ENCODE assay signal across 7 mouse cellular contexts in the genomic region with DNA sequence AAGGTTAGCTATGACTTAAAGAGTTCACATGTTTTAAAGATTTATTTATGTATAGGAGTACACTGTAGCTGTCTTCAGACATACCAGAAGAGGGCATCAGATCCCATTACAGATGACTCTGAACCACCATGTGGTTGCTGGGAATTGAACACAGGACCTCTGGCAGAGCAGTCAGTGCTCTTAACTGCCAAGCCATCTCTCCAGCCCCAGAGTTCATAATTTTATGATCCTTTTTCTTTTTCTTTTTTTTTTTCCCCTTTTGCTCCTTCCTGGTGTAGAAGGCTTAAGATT. TPM values are rescaled to one million over a fixed set of nuclear protein-coding genes. Genes with fewer than 3 reads are reported as not detected.
DNase-seq lines count a peak whose midpoint lies in the region; ATAC-seq and TF ChIP-seq lines count a peak whose summit lies in the region.
"Not testable (repeated sequence)": the region's sequence is repeated elsewhere in the genome, so short reads cannot be mapped to it uniquely, and the experiment has no call there.

No protein-coding gene starts in this region.

- TF ChIP-seq CTCF in Patski (IDR thresholded peaks at IDR 0.05), result peak; percentile 53
- peak; percentile 20; the same call in 1 of the 2 replicates for TF ChIP-seq CTCF in midbrain, postnatal 0 days (IDR thresholded peaks at IDR 0.05)

- H3K4me2 ChIP-seq in forebrain, embryonic 12.5 days, result peak overlapping the region; percentile 74; the same call in 1 of the 2 replicates
- H3K4me2 ChIP-seq in heart, embryonic 16.5 days (ENCODE audit: low read depth, low read length), result peak overlapping the region; percentile 94
- H3K4me2 ChIP-seq in kidney, embryonic 14.5 days (replicated peaks; ENCODE audit: low read depth, low read length), result peak overlapping the region; percentile 90; the same call in 1 of the 2 replicates
- H3K4me2 ChIP-seq in limb, embryonic 14.5 days (replicated peaks; ENCODE audit: low read depth, low read length, severe bottlenecking), result peak overlapping the region; percentile 66
- peak overlapping the region; percentile 80 for H3K4me2 ChIP-seq in lung, embryonic 15.5 days
- H3K4me2 ChIP-seq in midbrain, postnatal 0 days (ENCODE audit: low read depth, low read length, poor library complexity, severe bottlenecking), result not testable (repeated sequence)

- H3K36me3 ChIP-seq in forebrain, embryonic 12.5 days (replicated peaks), result peaks cover 30% of the 10 kb centered on the region
- H3K36me3 ChIP-seq in heart, embryonic 16.5 days (ENCODE audit: control insufficient read depth, insufficient read depth), result peaks cover 38% of the 10 kb centered on the region
- H3K36me3 ChIP-seq in kidney, embryonic 14.5 days (ENCODE audit: control insufficient read depth, insufficient read depth, low read length), result peaks cover 43% of the 10 kb centered on the region
- peaks cover 35% of the 10 kb centered on the region for H3K36me3 ChIP-seq in limb, embryonic 14.5 days (ENCODE audit: control insufficient read depth, insufficient read depth, low read length)
- H3K36me3 ChIP-seq in lung, embryonic 15.5 days, result peaks cover 32% of the 10 kb centered on the region
- peaks cover 26% of the 10 kb centered on the region; the same call in 1 of the 2 replicates for H3K36me3 ChIP-seq in midbrain, postnatal 0 days (ENCODE audit: insufficient read depth, low read length)

- CTCF ChIA-PET in Patski (lab: Charles Lee), result interaction anchor here (1.1 kb wide), 2 partner anchors 15 to 18 kb away, joined by 3 to 4 read pairs; no protein-coding TSS in a partner anchor

- H3K9me3 ChIP-seq in forebrain, embryonic 12.5 days; heart, embryonic 16.5 days (replicated peaks; ENCODE audit: control insufficient read depth, low read length); kidney, embryonic 14.5 days (ENCODE audit: control insufficient read depth, low read length); limb, embryonic 14.5 days (ENCODE audit: control insufficient read depth, low read length); lung, embryonic 15.5 days; midbrain, postnatal 0 days (ENCODE audit: low read length): not testable (repeated sequence)

- peaks cover 18% of the 10 kb centered on the region for H3K4me1 ChIP-seq in forebrain, embryonic 12.5 days
- peaks cover 19% of the 10 kb centered on the region for H3K4me1 ChIP-seq in heart, embryonic 16.5 days (ENCODE audit: control insufficient read depth, insufficient read depth, low read length)
- H3K4me1 ChIP-seq in kidney, embryonic 14.5 days (ENCODE audit: control insufficient read depth, insufficient read depth, low read length), result peaks cover 17% of the 10 kb centered on the region
- H3K4me1 ChIP-seq in limb, embryonic 14.5 days (ENCODE audit: control insufficient read depth, insufficient read depth, low read length), result peaks cover 20% of the 10 kb centered on the region
- H3K4me1 ChIP-seq in lung, embryonic 15.5 days, result peaks cover 22% of the 10 kb centered on the region
- peaks cover 16% of the 10 kb centered on the region; the same call in 1 of the 2 replicates for H3K4me1 ChIP-seq in midbrain, postnatal 0 days (ENCODE audit: insufficient read depth, low read length)

- in situ Hi-C loops in Patski (cut with MboI; ENCODE audit: low pct_unique_long_range_greater_than_20kb), result not testable (repeated sequence)

- not testable (repeated sequence) for DNase-seq in Patski (ENCODE audit: low read depth, low spot score); limb, embryonic 14.5 days (ENCODE audit: low spot score); midbrain, postnatal 0 days (ENCODE audit: low spot score)

- POLR2A ChIA-PET in Patski (lab: Charles Lee), result interaction anchor here (1.0 kb wide), 1 partner anchor 17 kb away, joined by 3 read pairs; no protein-coding TSS in a partner anchor

- H3K4me3 ChIP-seq in forebrain, embryonic 12.5 days (replicated peaks); kidney, embryonic 14.5 days (ENCODE audit: low read length); lung, embryonic 15.5 days; midbrain, postnatal 0 days (ENCODE audit: low read depth, low read length): not testable (repeated sequence)
- peak overlapping the region; percentile 85 for H3K4me3 ChIP-seq in heart, embryonic 16.5 days (ENCODE audit: low read length)
- H3K4me3 ChIP-seq in limb, embryonic 14.5 days (replicated peaks; ENCODE audit: low read length), result peak overlapping the region; percentile 5; the same call in 1 of the 2 replicates

- TF ChIP-seq POLR2A in limb, embryonic 14.5 days (IDR thresholded peaks at IDR 0.05; ENCODE audit: borderline replicate concordance, extremely low read depth, insufficient read depth, insufficient read length), result not testable (repeated sequence)

- not testable (repeated sequence) for ATAC-seq in Patski; forebrain, embryonic 12.5 days (ENCODE audit: low FRiP score); heart, embryonic 16.5 days (replicated peaks; ENCODE audit: extremely low read depth, insufficient read depth, low FRiP score); kidney, embryonic 14.5 days (ENCODE audit: low FRiP score, low TSS enrichment); limb, embryonic 14.5 days (ENCODE audit: low FRiP score, low read depth); lung, embryonic 15.5 days (ENCODE audit: borderline replicate concordance, extremely low read depth, low FRiP score, low TSS enrichment); midbrain, postnatal 0 days (ENCODE audit: low FRiP score)

- H3K27ac ChIP-seq in forebrain, embryonic 12.5 days; kidney, embryonic 14.5 days (ENCODE audit: low read depth, low read length); limb, embryonic 14.5 days (replicated peaks; ENCODE audit: low read depth, low read length); lung, embryonic 15.5 days; midbrain, postnatal 0 days (ENCODE audit: low read depth, low read length): not testable (repeated sequence)
- H3K27ac ChIP-seq in heart, embryonic 16.5 days (ENCODE audit: low read length), result peak overlapping the region; percentile 0; the same call in 1 of the 2 replicates

- H3K9ac ChIP-seq in forebrain, embryonic 12.5 days; kidney, embryonic 14.5 days (ENCODE audit: low read depth, low read length); limb, embryonic 14.5 days (ENCODE audit: low read depth, low read length, severe bottlenecking); lung, embryonic 15.5 days; midbrain, postnatal 0 days (replicated peaks; ENCODE audit: low read length, poor library complexity, severe bottlenecking): not testable (repeated sequence)
- peak overlapping the region; percentile 95 for H3K9ac ChIP-seq in heart, embryonic 16.5 days (ENCODE audit: low read length)

- H3K27me3 ChIP-seq in Patski; forebrain, embryonic 12.5 days; heart, embryonic 16.5 days (ENCODE audit: control insufficient read depth, insufficient read depth, low read length); kidney, embryonic 14.5 days (ENCODE audit: control insufficient read depth, insufficient read depth, low read length); limb, embryonic 14.5 days (ENCODE audit: control insufficient read depth, insufficient read depth, low read length); lung, embryonic 15.5 days; midbrain, postnatal 0 days (ENCODE audit: insufficient read depth, low read length): not testable (repeated sequence)

RNA-seq across cellular contexts. Expression of a gene that starts 2.8 kb away (rescaled TPM):
- 883 TPM for polyA plus RNA-seq in Patski (2021)
- 621 and 639 TPM in 2 replicates for polyA plus RNA-seq in forebrain, embryonic 12.5 days (2016; fragmentation: Nextera tagmentation; extraction: Ambion mirVana)
- polyA plus RNA-seq in heart, embryonic 16.5 days (2015; fragmentation: Nextera tagmentation; extraction: Ambion mirVana), result 694 and 741 TPM in 2 replicates
- 604 and 682 TPM in 2 replicates for polyA plus RNA-seq in kidney, embryonic 14.5 days (2014; fragmentation: Nextera tagmentation; extraction: Ambion mirVana)
- polyA plus RNA-seq in limb, embryonic 14.5 days (2012; rRNA removed), result 465 and 490 TPM in 2 replicates
- polyA plus RNA-seq in limb, embryonic 14.5 days (2014; fragmentation: Nextera tagmentation; extraction: Ambion mirVana), result 543 and 562 TPM in 2 replicates
- 619 and 635 TPM in 2 replicates for polyA plus RNA-seq in lung, embryonic 15.5 days (2015; fragmentation: Nextera tagmentation; extraction: Ambion mirVana)
- total RNA-seq in midbrain, postnatal 0 days (2014; rRNA removed), result 473 and 479 TPM in 2 replicates
- polyA plus RNA-seq in midbrain, postnatal 0 days (2015; fragmentation: Nextera tagmentation; extraction: Ambion mirVana), result 536 and 596 TPM in 2 replicates

RNA-seq across cellular contexts. Expression of a gene that starts 18.6 kb away (rescaled TPM):
- polyA plus RNA-seq in Patski (2021), result 17.9 TPM
- polyA plus RNA-seq in forebrain, embryonic 12.5 days (2016; fragmentation: Nextera tagmentation; extraction: Ambion mirVana), result 24.3 and 28.1 TPM in 2 replicates
- 9.4 and 10.0 TPM in 2 replicates for polyA plus RNA-seq in heart, embryonic 16.5 days (2015; fragmentation: Nextera tagmentation; extraction: Ambion mirVana)
- 7.8 and 15.8 TPM in 2 replicates for polyA plus RNA-seq in kidney, embryonic 14.5 days (2014; fragmentation: Nextera tagmentation; extraction: Ambion mirVana)
- polyA plus RNA-seq in limb, embryonic 14.5 days (2012; rRNA removed), result 13.9 and 15.0 TPM in 2 replicates
- polyA plus RNA-seq in limb, embryonic 14.5 days (2014; fragmentation: Nextera tagmentation; extraction: Ambion mirVana), result 13.2 TPM in 2 replicates
- 13.7 and 13.8 TPM in 2 replicates for polyA plus RNA-seq in lung, embryonic 15.5 days (2015; fragmentation: Nextera tagmentation; extraction: Ambion mirVana)
- 20.6 and 21.2 TPM in 2 replicates for total RNA-seq in midbrain, postnatal 0 days (2014; rRNA removed)
- 13.9 and 14.1 TPM in 2 replicates for polyA plus RNA-seq in midbrain, postnatal 0 days (2015; fragmentation: Nextera tagmentation; extraction: Ambion mirVana)

RNA-seq across cellular contexts. Expression of a gene that starts 18.7 kb away (rescaled TPM):
- polyA plus RNA-seq in Patski (2021), result 47.2 TPM
- 77.7 and 83.2 TPM in 2 replicates for polyA plus RNA-seq in forebrain, embryonic 12.5 days (2016; fragmentation: Nextera tagmentation; extraction: Ambion mirVana)
- polyA plus RNA-seq in heart, embryonic 16.5 days (2015; fragmentation: Nextera tagmentation; extraction: Ambion mirVana), result 40.2 and 45.3 TPM in 2 replicates
- 90.8 and 99.0 TPM in 2 replicates for polyA plus RNA-seq in kidney, embryonic 14.5 days (2014; fragmentation: Nextera tagmentation; extraction: Ambion mirVana)
- 35.9 and 40.1 TPM in 2 replicates for polyA plus RNA-seq in limb, embryonic 14.5 days (2012; rRNA removed)
- polyA plus RNA-seq in limb, embryonic 14.5 days (2014; fragmentation: Nextera tagmentation; extraction: Ambion mirVana), result 74.9 and 76.1 TPM in 2 replicates
- 71.4 and 72.6 TPM in 2 replicates for polyA plus RNA-seq in lung, embryonic 15.5 days (2015; fragmentation: Nextera tagmentation; extraction: Ambion mirVana)
- 18.0 and 28.8 TPM in 2 replicates for total RNA-seq in midbrain, postnatal 0 days (2014; rRNA removed)
- 61.2 and 62.3 TPM in 2 replicates for polyA plus RNA-seq in midbrain, postnatal 0 days (2015; fragmentation: Nextera tagmentation; extraction: Ambion mirVana)

RNA-seq across cellular contexts. Expression of a gene that starts 18.7 kb away (rescaled TPM):
- 87.9 TPM for polyA plus RNA-seq in Patski (2021)
- polyA plus RNA-seq in forebrain, embryonic 12.5 days (2016; fragmentation: Nextera tagmentation; extraction: Ambion mirVana), result 79.5 and 82.5 TPM in 2 replicates
- 53.7 and 59.2 TPM in 2 replicates for polyA plus RNA-seq in heart, embryonic 16.5 days (2015; fragmentation: Nextera tagmentation; extraction: Ambion mirVana)
- 60.9 and 68.9 TPM in 2 replicates for polyA plus RNA-seq in kidney, embryonic 14.5 days (2014; fragmentation: Nextera tagmentation; extraction: Ambion mirVana)
- polyA plus RNA-seq in limb, embryonic 14.5 days (2012; rRNA removed), result 114 and 146 TPM in 2 replicates
- 76.1 and 79.2 TPM in 2 replicates for polyA plus RNA-seq in limb, embryonic 14.5 days (2014; fragmentation: Nextera tagmentation; extraction: Ambion mirVana)
- polyA plus RNA-seq in lung, embryonic 15.5 days (2015; fragmentation: Nextera tagmentation; extraction: Ambion mirVana), result 88.1 and 96.2 TPM in 2 replicates
- total RNA-seq in midbrain, postnatal 0 days (2014; rRNA removed), result 49.2 and 61.9 TPM in 2 replicates
- 86.7 and 91.0 TPM in 2 replicates for polyA plus RNA-seq in midbrain, postnatal 0 days (2015; fragmentation: Nextera tagmentation; extraction: Ambion mirVana)
